Mouse (Mus musculus): ENCODE measurements around the gene Arhgap40.

GRCm38 (mm10) chr2:158584621-158585358 lies 72.2 kb downstream of the Arhgap40 start:
- TF ChIP-seq POLR2A (IDR thresholded peaks at IDR 0.05; ENCODE audit: borderline replicate concordance, extremely low read depth, insufficient read depth, insufficient read length, poor library complexity, severe bottlenecking) (no peak), CTCF (IDR thresholded peaks at IDR 0.05; ENCODE audit: borderline replicate concordance, extremely low read depth, insufficient read depth, insufficient read length) (no peak)

All from brain, embryonic 14.5 days (tissue).